Mouse (Mus musculus): ENCODE data around the gene Fbln1. TPM values are rescaled to one million over a fixed set of nuclear protein-coding genes. Genes with fewer than 3 reads are reported as not detected.

Gene Fbln1
- 1 to 10 TPM; 8.5 to 9.0 TPM for total RNA-seq (2021)
- long read RNA-seq, experiment 1, partial matches to known transcripts = 0 of 3 reads
- long read RNA-seq, experiment 1, other reads (novel, unspliced or antisense) = 2 of 3 reads
- long read RNA-seq, experiment 2, transcript Fbln1-202 (15 exons, 2,273 nt) = major isoform, 8 of 15 reads
- long read RNA-seq, experiment 2, partial matches to known transcripts = 3 of 15 reads
- long read RNA-seq, experiment 2, other reads (novel, unspliced or antisense) = 0 of 15 reads

DNA sequence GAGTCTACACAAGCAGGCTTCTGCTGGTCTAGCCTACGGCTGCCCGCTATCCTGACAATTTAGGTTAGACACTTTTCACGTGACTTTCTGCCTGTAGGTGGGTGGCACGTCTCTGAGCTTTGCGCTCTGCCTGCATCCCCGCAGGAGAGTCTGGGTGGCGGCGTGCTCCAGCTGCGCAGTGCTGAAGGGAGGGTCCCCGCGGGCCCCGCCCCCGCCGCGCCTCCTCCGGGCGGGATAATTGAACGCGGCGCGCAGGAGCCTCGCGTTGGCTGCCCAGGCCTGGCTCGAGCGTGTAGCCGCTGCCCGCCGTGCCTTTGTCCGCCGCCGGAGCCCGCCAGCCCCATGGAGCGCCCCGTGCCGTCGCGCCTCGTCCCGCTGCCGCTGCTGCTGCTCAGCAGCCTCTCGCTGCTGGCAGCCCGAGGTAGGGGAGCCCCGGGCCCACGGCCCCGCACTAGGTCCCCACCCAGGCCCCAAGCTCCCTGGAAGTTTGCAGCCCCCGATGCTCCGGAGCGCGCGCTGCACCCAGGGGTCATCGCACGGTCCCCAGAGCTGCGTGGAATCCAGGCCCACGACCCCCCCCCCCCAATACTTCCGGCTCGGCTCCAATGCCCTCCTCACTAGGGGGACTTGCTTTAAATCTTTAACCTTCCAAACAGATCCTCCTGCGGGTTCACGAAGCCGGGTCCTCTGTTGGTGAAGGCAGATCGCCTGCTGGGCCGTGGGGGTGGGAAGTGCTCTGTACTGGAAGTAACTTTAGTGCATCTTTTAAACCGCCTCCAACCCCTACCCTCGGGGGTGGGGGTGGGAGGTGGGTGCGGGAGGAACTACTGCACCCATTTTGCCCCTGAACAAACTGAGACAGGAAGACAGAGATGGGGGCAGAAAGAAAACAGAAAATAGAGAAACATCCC is at the start of gene Fbln1:
Fbln1 (plus strand) TSS at position 158 of the 911 bp plus-strand sequence.
- peak; percentile 75 for DNase-seq

DNA sequence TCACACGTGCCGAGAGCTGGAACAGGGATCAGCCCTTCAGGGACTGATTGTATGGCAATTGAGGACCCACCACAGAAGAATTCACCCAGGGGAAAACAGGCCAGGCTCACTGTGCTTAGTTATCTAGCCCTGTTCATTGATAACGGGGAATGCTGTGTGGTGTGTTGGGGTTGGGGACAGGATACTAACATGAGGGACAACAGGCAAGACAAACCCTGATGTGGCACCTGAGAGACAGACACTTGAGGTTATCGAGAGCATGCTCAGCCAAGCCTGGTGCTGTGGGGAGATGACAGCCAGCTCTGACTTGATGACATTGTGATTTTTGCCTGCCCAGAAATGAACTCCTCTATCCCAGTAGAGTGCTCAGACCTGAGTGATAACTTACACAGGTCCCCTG is 49.6 kb upstream of the Fbln1 start:
- DNase-seq = no peak

DNA sequence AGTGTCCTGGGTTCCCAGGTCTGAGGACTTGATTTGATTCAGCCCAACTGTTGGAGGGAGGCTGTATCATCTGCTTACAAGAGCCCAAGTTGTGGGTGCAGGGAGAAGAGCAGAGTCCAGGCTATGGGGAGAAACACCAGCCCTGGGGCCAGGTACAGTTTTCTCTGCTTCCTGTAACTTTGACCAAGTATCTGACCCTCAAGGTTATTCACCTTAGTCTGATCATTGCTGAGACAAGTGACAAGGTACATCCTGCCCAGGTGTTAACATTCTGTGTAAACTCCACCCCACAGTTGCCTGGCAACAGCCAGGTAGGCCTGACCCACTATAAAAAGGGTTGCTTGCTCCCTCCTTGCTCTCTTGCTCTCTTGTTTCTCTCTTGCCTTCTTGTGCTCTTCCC is 44.3 kb upstream of the Fbln1 start:
- DNase-seq = no peak

DNA sequence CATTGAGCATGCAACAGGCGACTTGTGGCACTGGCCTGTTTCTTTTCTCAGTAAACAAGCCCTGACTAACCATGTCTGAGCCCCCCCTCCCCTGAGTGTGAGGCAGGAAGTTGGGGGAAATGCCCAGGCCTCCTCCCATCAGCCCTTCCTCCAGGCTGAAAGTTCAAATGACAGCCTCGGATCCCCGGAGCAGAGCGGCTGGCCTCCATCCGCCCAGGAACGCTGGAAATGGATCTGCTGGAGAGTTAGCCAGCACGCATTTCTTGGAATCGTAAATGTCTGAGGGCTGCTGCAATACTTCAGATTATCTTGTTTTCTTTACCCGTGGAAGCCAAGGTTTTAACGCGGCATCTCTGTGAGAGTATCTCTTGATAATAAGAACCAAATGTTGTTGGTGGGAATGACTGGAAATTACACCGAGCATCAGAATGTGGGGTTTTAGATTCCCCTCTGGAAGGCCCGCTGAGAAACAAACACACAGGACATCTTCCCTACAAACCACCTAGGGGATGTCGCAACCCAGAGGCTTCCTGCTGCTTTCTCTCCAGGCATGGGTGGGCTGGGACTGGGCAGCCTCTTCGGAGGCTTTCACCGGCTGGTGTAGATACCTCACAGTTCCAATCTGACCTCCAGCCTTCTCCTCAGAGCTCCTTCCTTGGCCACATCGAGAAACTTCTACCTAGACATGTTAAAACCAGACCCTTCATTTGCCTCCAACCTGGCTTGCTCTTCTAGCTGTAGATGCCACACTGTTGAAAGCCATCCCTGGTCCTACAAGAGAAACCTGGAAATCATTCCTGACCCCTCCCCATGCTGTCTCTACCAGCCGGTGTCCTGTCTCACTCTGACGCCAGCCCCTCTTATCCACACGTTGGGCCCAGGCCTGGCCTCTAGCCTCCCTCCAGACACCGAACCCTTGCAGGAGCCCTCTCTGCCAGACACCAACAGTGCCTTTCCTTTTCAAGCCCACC is 42.8 kb upstream of the Fbln1 start:
- DNase-seq = peak; percentile 61

DNA sequence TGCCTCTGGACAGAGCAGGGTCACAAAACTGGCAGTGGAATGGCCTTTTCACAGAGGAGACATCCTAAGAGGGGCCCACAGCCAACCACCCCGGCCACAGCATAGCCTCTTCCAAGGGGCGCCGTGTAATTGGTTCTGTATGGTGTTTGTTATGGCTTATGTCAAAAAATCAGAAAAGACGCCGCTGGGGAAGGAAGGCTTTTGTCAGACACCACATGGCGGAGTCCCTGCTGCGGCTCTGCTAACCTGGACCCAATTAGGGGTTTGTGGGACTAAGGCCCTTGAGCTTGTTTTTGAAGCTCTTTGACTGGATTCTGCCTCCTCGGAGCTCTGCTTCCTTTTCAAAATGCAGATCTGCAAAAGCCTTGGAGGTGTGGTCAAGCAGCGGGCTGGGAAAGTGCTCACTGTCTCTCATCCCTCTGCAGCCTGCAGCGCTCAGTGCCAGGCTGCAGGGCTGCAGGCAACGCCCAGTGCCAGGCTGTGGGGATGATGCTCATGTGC is 39.3 kb upstream of the Fbln1 start:
- DNase-seq = no peak

DNA sequence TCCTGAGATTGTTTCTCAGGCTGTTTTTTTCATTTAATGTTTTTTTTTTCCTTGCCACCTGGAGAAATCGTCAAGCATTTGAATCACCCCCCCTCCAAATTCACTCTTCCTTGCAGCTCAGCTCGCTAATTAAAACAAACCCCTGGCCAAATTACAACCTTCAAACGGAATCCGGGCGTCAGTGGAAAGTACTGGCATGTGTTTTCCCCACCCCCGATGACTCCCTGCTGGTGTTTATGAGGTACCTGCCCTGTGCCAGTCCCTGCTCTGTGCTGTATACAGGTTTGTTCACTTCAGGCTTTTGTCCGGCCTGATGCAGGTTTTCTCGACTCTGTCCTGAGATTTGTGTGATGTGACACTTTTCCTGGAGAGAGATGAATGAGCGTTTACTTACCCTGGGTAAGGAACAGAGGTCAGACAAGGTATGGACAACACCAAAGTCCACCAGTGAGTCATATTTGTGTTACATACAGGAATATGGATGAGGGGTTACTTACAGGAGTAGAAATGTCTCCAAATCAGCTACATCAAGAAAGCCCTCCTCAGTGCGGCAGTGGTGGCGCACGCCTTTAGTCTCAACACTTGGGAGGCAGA is 38.6 kb upstream of the Fbln1 start:
- peak; percentile 20 for DNase-seq

DNA sequence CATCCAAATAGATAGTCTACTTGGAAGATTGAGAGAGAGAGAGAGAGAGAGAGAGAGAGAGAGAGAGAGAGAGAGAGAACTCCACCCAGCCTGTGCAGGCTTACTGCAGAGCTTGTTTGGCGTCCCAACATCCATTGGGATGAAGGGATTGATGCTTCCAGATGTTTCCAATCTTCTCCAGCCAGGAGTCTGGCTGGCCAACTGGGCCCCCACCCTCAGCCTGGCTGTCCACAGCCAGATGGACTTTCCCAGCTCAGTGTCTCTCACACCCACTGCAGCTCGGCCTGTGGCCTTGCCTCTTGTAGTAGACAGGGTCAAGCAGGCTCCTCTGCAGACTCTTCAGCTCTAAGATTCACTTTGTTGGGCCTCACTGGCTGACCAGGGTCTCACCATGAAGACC is 33.7 kb upstream of the Fbln1 start:
- peak; percentile 82 for DNase-seq

DNA sequence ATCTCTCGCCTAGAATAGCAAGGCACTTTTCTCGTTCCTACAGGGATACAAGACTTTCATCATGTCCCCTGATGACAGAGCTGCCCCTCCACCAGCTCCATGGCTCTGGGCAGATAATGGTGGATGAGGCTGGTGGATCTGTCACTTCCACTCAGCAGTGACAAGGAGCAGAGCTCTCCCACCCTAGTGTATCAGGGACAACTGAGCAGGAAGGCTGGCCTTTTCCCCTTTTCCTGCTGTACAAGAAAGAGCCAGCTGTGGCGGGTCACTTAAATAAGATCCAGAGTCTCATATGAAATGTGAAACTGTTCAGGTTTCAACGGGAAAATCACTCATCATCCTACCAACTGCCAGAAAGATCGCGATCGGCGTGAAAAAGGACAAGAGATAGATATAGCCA is 32.3 kb upstream of the Fbln1 start:
- no peak for DNase-seq

DNA sequence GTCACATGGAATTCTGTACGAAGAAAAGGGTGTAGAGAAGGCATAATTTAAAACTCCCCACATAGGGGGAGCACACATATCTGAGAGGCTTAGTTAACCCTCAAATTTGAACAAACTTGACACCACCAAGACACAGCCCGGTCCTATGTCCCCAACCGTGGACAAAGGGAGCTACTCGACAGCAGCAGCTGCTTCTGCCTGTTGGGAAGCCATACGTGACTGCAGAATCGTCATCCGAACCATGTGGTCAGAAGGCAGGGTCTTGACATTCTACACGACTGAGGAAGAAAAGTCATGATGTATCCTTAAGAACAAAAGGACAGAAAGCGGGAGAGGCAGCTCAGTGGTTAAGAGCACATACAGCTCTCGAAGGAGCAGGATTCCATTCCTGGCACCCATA is 31.7 kb upstream of the Fbln1 start:
- no peak for DNase-seq

DNA sequence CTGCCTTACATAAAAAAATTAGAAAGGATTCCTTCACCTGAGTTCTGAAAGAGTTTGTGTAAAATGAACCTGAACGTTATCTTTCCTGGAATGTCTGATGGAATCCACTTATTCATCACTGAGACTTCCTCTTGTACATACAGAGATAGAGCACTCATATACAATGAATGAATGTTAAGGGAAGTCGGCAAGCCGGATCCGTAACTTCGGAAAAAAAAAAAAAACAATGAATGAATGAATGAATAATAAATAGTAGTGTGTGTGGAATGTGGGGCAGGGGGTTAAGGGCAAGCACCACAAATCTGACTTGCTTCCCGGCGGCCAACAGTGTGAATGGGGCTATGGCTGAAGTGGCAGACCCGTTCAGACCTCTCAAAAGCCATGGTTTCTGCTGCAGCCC is 28.2 kb upstream of the Fbln1 start:
- DNase-seq = no peak

DNA sequence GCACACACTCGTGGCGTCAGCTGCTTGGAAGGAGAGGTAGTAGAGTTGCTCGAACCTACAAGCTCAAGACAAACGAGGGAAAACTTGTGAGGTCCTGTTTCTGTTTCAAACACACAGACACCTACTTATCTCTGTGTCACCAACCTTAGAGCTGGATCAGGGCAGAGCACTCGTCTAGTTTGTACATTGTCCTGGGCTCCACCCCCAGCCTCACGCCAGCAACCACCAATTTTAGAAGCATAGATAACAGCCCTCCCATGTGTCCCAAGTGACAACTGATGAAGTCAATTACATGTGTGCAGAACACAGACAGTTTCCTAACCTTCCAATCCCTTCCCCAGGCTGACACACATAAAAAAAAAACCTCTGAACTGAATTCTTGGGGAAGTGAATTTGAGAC is 27.6 kb upstream of the Fbln1 start:
- no peak for DNase-seq

DNA sequence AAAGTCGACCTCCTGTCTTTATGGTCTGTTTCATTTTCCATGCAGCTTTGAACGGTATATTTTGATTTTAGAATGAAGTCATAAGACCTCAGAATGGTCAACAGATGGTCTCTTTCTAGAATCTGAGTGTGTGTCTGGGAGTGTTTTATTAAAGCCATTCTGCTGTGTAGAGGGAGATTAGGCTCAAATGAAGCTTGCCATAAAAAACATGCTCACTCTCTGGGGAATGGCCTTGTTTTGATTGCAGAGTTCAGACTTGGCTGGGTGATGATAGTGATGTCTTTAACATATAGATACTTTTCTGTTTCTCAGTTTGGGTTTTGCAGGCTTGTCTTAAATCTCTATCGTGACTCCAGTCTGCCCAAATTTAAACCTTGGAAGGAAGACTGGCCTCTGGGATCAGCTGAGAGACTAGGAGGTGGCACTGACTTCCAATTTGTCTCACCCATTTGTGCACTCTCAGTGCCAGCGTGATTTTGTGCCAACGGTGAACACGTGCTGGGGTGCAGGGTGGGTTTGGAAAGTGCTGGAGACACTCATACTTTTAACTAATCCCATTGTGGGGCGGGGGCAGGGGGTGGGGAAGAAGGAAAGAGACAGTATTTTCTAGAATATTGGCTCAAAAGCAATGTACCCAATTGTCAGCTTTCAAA is 26.1 kb upstream of the Fbln1 start:
- no peak for DNase-seq

DNA sequence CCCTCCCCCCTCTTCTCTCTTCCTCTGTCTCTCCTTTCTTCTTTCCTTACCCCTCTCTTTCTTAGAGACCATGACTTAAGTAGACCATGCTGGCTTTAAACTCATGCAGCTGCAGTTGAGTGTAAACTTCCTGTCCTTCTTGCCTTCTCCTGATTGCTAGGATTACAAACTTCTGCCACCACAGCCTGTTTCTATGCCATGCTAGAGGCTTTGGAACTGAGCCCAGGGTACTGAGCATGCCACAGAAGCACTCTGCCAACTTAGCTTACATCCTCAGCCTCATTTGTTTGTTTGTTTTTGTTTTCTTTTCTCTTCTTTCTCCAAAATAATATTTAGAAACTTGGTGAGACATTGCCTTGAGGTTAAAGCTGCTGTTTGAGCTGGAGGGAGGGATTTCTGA is 25.4 kb upstream of the Fbln1 start:
- DNase-seq = no peak

DNA sequence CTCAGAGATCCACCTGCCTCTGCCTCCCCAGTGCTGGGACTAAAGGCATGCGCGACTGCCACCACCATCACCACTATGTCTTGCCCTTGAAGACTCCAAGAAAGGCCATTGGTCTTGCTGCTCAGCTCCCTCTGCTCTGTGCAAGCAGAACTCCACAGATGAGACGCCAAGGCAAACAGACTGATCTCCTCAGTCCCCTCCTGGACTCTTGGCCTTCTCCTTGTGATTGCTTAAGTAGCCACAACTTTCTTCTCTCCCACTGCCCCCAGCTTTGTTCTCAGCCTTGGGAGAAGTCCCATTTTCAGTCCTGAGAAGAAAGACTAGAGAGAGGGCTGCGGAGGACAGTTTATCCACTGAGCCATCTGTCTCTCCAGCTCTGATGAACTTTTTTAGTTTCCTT is 23.7 kb upstream of the Fbln1 start:
- DNase-seq = no peak

DNA sequence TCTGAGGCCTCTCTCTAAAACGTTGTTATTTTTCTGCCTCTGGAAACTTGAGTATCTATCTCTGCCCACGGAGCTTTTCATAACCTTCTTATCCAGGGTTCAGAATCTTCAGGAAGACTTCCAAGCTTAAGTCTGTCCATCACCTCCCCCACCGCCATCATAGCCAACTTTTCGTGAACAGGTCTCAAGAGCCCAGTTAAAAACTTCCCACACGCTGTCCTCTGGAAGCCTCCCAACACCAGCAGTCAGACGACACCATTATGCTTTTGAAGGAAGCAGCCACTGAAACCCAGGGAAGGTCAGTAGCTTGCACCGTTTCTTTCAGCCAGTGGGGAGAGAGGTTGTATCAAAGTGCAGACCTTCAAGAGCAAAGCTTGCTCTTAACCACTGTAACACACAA is 18.8 kb upstream of the Fbln1 start:
- DNase-seq = peak; percentile 47

DNA sequence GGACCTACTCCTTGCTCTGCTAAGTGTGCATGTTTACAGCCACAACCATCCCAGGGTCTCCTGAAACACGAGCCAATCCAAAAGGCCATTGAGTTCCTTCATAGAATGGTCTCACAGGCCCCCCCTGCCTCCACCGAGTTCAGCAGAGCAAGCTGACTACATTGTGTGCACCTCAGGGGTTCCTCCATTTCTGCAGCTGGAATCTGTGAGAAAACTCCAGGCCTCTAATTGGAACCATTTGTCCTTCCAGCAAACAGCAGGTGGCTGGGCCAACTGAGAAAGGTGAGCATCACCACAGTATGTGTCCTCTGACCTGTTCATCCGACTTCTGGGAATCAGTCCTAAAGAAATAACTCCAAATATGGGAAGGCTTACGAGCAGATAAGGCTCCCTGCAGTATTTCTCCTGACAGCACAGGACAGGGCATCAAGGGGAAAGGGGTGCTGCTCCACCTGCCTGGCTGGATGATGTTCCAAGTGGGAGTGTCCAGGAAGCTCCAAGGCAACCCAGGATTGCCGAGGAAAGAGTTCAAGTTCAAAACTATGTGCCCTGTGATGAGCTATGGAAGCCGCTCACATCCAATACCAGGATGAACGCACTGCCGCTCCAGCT is 17.5 kb upstream of the Fbln1 start:
- DNase-seq = no peak

DNA sequence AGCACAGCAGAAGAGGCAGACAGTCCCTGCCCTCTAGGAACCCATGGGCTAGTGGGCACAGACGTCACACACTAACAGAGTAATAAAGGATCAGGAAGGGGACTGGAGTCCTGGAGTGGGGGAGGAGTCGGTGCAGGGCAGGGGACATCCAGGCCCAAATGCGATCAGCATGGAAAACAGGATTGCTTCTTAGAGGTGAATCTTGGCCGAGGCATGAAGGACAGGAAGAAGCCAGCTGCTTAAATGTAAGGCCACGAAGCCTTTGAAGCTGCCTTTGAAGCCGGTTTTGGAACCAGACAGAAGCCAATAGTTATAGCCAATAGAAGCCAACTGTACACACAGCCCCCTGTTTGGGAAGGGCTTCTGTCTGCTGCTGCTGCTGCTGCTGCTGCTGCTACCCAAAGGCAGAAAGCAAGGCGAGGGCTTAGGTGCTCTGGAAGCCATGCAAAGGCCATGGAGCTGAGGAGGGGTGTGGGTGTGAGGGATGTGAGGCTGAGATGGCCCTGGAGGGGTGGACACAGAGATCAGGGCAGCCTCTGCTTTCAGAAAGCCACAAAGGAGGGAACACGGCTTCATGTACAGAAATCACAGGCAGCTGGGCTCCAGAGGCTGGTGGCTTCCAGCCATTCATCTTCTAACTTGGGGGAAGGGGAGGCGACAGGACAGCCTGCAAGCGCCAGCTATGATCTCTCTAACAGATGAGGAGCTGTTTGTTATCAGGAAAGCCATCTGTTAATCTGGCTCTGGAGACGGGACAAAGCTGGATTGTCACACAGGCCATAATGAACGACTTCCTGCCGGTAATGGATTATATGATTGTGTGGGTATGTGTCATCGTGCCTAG is 5.1 kb upstream of the Fbln1 start:
- DNase-seq = peak; percentile 31

DNA sequence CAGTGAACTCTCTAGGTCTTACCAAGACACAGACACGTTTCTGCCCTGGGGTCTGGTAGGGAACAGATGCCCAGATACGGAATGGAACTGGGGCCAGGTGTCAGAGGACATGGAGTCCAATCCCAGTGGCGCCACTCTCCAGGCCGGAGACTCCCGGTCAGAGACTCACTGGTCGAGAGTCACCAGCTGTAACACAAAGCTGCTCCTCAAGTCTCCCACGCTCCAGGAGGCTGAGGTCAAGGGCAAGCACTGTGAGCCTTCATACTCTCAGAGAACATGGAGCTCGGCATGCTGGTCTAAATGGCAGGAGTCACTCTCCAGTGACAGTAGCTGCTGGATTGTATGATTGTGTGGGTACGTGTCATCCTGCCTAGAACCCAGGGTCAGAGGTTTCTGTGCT is 3.5 kb upstream of the Fbln1 start:
- no peak for DNase-seq

DNA sequence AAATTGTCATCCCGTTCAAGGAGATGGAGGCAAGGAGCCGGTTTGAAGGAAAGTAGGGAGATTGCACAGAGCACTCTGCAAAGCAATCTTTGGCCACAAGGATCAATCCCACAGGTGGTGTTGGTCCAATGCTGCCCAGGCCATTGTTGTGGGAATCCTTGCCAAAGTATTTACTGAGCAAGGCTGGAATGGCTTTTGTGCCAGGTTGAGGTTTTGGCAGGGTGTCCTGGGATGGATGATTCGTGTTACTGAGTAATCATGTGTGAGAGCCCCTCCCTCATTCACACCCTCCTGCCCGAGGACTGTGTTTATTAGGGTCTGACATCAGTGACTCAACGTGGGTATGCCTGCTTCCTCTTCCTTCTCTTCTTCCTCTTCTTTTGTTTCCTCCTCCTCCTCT is 3.0 kb upstream of the Fbln1 start:
- DNase-seq = no peak

DNA sequence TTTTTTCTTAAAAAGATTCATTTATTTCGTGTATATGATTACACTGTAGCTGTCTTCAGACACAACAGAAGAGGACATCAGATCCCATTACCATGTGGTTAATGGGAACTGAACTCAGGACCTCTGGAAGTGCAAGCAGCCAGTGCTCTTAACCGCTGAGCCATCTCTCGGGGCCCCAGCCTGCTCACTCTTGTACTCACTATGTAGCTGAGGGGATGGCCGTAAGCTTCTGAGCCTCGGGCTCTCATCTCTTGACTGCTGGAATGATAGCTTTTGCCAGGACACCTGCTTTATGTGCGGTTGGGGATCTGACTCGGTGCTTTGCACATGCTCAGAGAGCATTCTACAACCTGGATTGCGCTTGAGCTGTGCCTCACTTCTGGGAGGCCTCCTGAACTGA is 1.4 kb upstream of the Fbln1 start:
- DNase-seq = no peak
